Mouse (Mus musculus) myocyte (in vitro differentiated cells): ENCODE results near the gene Il17d.

Experiments
- E2F4 ChIP-seq: IDR thresholded peaks from one replicate; pipeline ENCODE4 v1.6.1; 2011; ENCODE audit warnings: mild to moderate bottlenecking, control low read depth, moderate library complexity; ENCODE audit not compliant: insufficient read depth
- POLR2A ChIP-seq: IDR thresholded peaks from one replicate; pipeline ENCODE4 v1.6.1; 2011; ENCODE audit warnings: low read depth, mild to moderate bottlenecking, control low read depth, moderate library complexity; ENCODE audit not compliant: insufficient read length
- POLR2AphosphoS2 ChIP-seq: IDR thresholded peaks from one replicate; pipeline ENCODE4 v1.6.1; 2011; ENCODE audit warnings: low read depth, control low read depth; ENCODE audit not compliant: insufficient read length
- TCF12 ChIP-seq: IDR thresholded peaks from one replicate; pipeline ENCODE4 v1.6.1; 2011; ENCODE audit warnings: mild to moderate bottlenecking, control low read depth; ENCODE audit not compliant: poor library complexity, insufficient read depth, severe bottlenecking
- TCF3 ChIP-seq: IDR thresholded peaks from one replicate; pipeline ENCODE4 v1.6.1; 2011; ENCODE audit warnings: low read depth, control low read depth; ENCODE audit not compliant: insufficient read length

GRCm38 (mm10) chr14:57552945-57553344 is 28.4 kb downstream of the Il17d start:
- TF ChIP-seq E2F4 (no peak), POLR2A (no peak), TCF3 (no peak), POLR2AphosphoS2 (no peak), TCF12 (no peak)
